ENCODE assay signal across 7 mouse cellular contexts in the genomic region with DNA sequence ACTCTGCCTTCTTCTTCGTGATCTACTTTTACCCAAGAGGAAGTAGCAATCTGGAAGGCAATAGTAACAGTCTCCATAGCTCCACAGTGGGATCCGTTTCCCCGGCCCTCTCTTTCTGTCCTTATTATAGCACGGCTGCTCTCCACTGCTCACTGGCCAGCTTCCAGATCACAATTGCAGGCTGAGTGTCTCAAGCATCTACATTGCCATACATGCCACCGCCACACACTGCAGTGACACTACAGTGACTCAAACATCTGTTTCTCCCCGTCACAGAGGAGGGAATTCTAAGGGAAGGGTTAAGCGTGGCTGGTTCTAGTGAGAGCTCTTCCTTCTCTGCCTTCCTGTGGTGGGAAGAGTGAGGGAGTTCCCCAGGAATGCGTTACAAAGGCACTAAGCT. TPM values are rescaled to one million over a fixed set of nuclear protein-coding genes. Genes with fewer than 3 reads are reported as not detected.
DNase-seq lines count a peak whose midpoint lies in the region; ATAC-seq and TF ChIP-seq lines count a peak whose summit lies in the region.

No protein-coding gene starts in this region.

- peak overlapping the region; percentile 77 for H3K27ac ChIP-seq in lung, embryonic 14.5 days (ENCODE audit: low read depth)
- H3K27ac ChIP-seq in limb, embryonic 15.5 days = 0 out of 2 replicates have a peak overlapping the region, but pooled peaks have one; percentile 7
- H3K27ac ChIP-seq in stomach, embryonic 15.5 days = peak overlapping the region; percentile 14

- no peak overlapping the region for H3K9ac ChIP-seq in lung, embryonic 14.5 days
- H3K9ac ChIP-seq in limb, embryonic 15.5 days = no peak overlapping the region
- H3K9ac ChIP-seq in stomach, embryonic 15.5 days = no peak overlapping the region

- H3K4me1 ChIP-seq in lung, embryonic 14.5 days (ENCODE audit: insufficient read depth) = no peaks in the 10 kb centered on the region
- H3K4me1 ChIP-seq in limb, embryonic 15.5 days = no peaks in the 10 kb centered on the region
- no peaks in the 10 kb centered on the region for H3K4me1 ChIP-seq in stomach, embryonic 15.5 days

- no peaks in the 10 kb centered on the region for H3K36me3 ChIP-seq in lung, embryonic 14.5 days (ENCODE audit: insufficient read depth)
- no peaks in the 10 kb centered on the region for H3K36me3 ChIP-seq in limb, embryonic 15.5 days
- no peaks in the 10 kb centered on the region for H3K36me3 ChIP-seq in stomach, embryonic 15.5 days

- no peak overlapping the region for H3K4me2 ChIP-seq in lung, embryonic 14.5 days
- no peak overlapping the region for H3K4me2 ChIP-seq in limb, embryonic 15.5 days
- no peak overlapping the region for H3K4me2 ChIP-seq in stomach, embryonic 15.5 days

- H3K9me3 ChIP-seq in lung, embryonic 14.5 days (ENCODE audit: low read depth, low read length) = no peaks in the 10 kb centered on the region
- no peaks in the 10 kb centered on the region for H3K9me3 ChIP-seq in limb, embryonic 15.5 days
- H3K9me3 ChIP-seq in stomach, embryonic 15.5 days = no peaks in the 10 kb centered on the region

- TF ChIP-seq CTCF in lung, embryonic 14.5 days (IDR thresholded peaks at IDR 0.05; ENCODE audit: low read depth) = no peak

- H3K27me3 ChIP-seq in lung, embryonic 14.5 days (ENCODE audit: insufficient read depth, low read length) = no peaks in the 10 kb centered on the region
- no peaks in the 10 kb centered on the region for H3K27me3 ChIP-seq in limb, embryonic 15.5 days
- no peaks in the 10 kb centered on the region for H3K27me3 ChIP-seq in stomach, embryonic 15.5 days (replicated peaks)

- DNase-seq in lung, embryonic 14.5 days = peak; percentile 75
- DNase-seq in lung, postnatal 25 days (ENCODE audit: low spot score) = no peak
- peak; percentile 24 to 45 for DNase-seq in frontal cortex, postnatal 36 days (ENCODE audit: low spot score in 2 of 2)
- DNase-seq in spleen, postnatal 14 days (ENCODE audit: low spot score in 2 of 2) = no peak
- DNase-seq in kidney, adult 18-20 months = no peak

- ATAC-seq in lung, embryonic 14.5 days (ENCODE audit: insufficient read depth) = peak; percentile 76
- ATAC-seq in limb, embryonic 15.5 days (ENCODE audit: insufficient number of reproducible peaks, low FRiP score, low TSS enrichment, low read depth) = no peak
- ATAC-seq in stomach, embryonic 15.5 days (ENCODE audit: insufficient read depth, low FRiP score, low read depth) = no peak; the same call in 1 of the 2 replicates

- no peak overlapping the region for H3K4me3 ChIP-seq in lung, embryonic 14.5 days (ENCODE audit: low read depth, low read length)
- no peak overlapping the region for H3K4me3 ChIP-seq in limb, embryonic 15.5 days
- H3K4me3 ChIP-seq in stomach, embryonic 15.5 days (replicated peaks) = no peak overlapping the region

- 47% methylated on average over 8 of the region's 8 CpGs for WGBS in lung, embryonic 14.5 days
- WGBS in limb, embryonic 15.5 days = 66% methylated on average over 8 of the region's 8 CpGs
- WGBS in stomach, embryonic 15.5 days = 58% methylated on average over 8 of the region's 8 CpGs

RNA-seq across cellular contexts. Expression of a gene that starts 9.5 kb away (rescaled TPM):
- 8.3 and 8.9 TPM in 2 replicates for polyA plus RNA-seq in lung, embryonic 14.5 days (2014; fragmentation: Nextera tagmentation; extraction: Ambion mirVana)
- polyA plus RNA-seq in limb, embryonic 15.5 days (2015; fragmentation: Nextera tagmentation; extraction: Ambion mirVana) = 15.5 and 15.6 TPM in 2 replicates
- polyA plus RNA-seq in stomach, embryonic 15.5 days (2015; fragmentation: Nextera tagmentation; extraction: Ambion mirVana) = 12.3 and 13.7 TPM in 2 replicates

Comparison
In these comparisons a context has a peak if more than half of its experiments do, and no peak if none do; other contexts are left out.
1. DNase-seq: peak in lung, embryonic 14.5 days (single experiment) and frontal cortex, postnatal 36 days (2 of 2); none in lung, postnatal 25 days (single experiment), spleen, postnatal 14 days (0 of 2) and kidney, adult 18-20 months (single experiment).
2. H3K27ac ChIP-seq: peak in every context shown above with its lines; median percentile 77 in lung, embryonic 14.5 days; 14 in stomach, embryonic 15.5 days; 7 in limb, embryonic 15.5 days.